Mouse (Mus musculus) testis, adult 2 months (tissue): ENCODE measurements around the gene Ccnd3.

ENCODE experiments used
- CTCF ChIP-seq: fragments of 200-500 bp; IDR thresholded peaks from 2 replicates; pipeline ENCODE4 v1.5.1; 2012; ENCODE audit warnings: low read depth, mild to moderate bottlenecking, inconsistent platforms, low read length, moderate library complexity; ENCODE audit not compliant: control insufficient read depth, insufficient read depth, insufficient replicate concordance
- POLR2A ChIP-seq: fragments of 200-500 bp; IDR thresholded peaks from 2 replicates; pipeline ENCODE4 v1.6.1; 2012; ENCODE audit warnings: low read depth, mild to moderate bottlenecking, inconsistent platforms, low read length, moderate library complexity; ENCODE audit not compliant: control insufficient read depth

GRCm38 (mm10) chr17:47516232-47516631, 11.4 kb downstream of the Ccnd3 start:
- no peak for TF ChIP-seq POLR2A
- TF ChIP-seq CTCF = no peak
